Mouse (Mus musculus) neutrophil, adult 5-6 weeks (primary cell): ENCODE results near the gene Pole3. TPM values are rescaled to one million over a fixed set of nuclear protein-coding genes. Genes with fewer than 3 reads are reported as not detected.

ENCODE experiments used
- total RNA-seq: library from RNA; stranded (forward); fragments of 200-1000 nt; gene quantifications from 2 replicates; pipeline ENCODE4 v1.2.3, GENCODE M21; 2017

Gene Pole3
- total RNA-seq, 1 experiment from 2014 or later: 10.7 TPM

Other genes starting within 250 kb of the Pole3 start
- gene Fkbp15, start 164.5 kb downstream of the Pole3 start, total RNA-seq: 134 and 141 TPM in 2 replicates
- gene Slc31a1, start 164.3 kb downstream of the Pole3 start, total RNA-seq: 8.1 and 8.3 TPM in 2 replicates
- 44.3 and 44.7 TPM in 2 replicates for gene Cdc26, start 116.4 kb downstream of the Pole3 start, total RNA-seq
- gene Prpf4, start 116.3 kb downstream of the Pole3 start, total RNA-seq: 13.1 and 15.7 TPM in 2 replicates
- gene Rnf183, start 89.8 kb downstream of the Pole3 start, total RNA-seq: not detected in 2 replicates
- 0.35 TPM in 1 of 2 replicates, not detected in the other for gene Wdr31, start 54.2 kb downstream of the Pole3 start, total RNA-seq
- gene Bspry, start 45.0 kb downstream of the Pole3 start, total RNA-seq: 1.3 and 1.8 TPM in 2 replicates
- gene Hdhd3, start 21.6 kb downstream of the Pole3 start, total RNA-seq: not detected in 2 replicates
- gene Alad, start 5.2 kb downstream of the Pole3 start, total RNA-seq: 6.8 and 7.1 TPM in 2 replicates
- 0.35 TPM in 1 of 2 replicates, not detected in the other for gene 4933430I17Rik, start 301 bp upstream of the Pole3 start, total RNA-seq
- gene Rgs3, start 34.8 kb upstream of the Pole3 start, total RNA-seq: 155 and 166 TPM in 2 replicates